Mouse (Mus musculus): ENCODE measurements around the gene Cd200r1. TPM values are rescaled to one million over a fixed set of nuclear protein-coding genes. Genes with fewer than 3 reads are reported as not detected.
"Not testable (repeated sequence)": the region's sequence is repeated elsewhere in the genome, so short reads cannot be mapped to it uniquely, and the experiment has no call there.

Cd200r1 gene
- total and polyA plus RNA-seq, 3 experiments: 0.23 to 0.42 (median 0.32) TPM

DNA sequence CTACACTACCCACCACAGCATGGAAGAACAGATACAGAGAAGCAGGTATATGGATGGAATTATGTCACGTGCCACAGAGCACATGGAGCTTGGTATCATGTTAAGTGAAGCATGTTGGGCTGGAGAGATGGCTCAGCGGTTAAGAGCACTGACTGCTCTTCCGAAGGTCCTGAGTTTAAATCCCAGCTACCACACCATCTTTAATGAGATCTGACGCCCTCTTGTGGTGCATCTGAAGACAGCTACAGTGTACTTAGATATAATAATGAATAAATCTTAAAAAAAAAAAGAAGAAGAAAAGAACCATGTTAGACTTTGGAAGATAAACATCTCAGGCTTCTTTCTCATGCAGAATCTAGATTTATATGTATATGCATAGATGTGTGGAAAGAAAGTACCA, 15.2 kb downstream of the Cd200r1 start:
- no peaks in the 10 kb centered on the region for H3K27me3 ChIP-seq (ENCODE audit: control insufficient read depth, insufficient read depth, low read length)
- H3K79me2 ChIP-seq (replicated peaks; ENCODE audit: control insufficient read depth, insufficient read depth, low read length): no peaks in the 10 kb centered on the region
- no peak overlapping the region for H3K27ac ChIP-seq
- H3K36me3 ChIP-seq (ENCODE audit: control insufficient read depth, insufficient read depth, low read length): no peaks in the 10 kb centered on the region
- WGBS: 69% methylated on average over 4 of the region's 4 CpGs
- no peak overlapping the region for H3K9ac ChIP-seq (ENCODE audit: low read depth, low read length)
- TF ChIP-seq CTCF (IDR thresholded peaks at IDR 0.05) (peak; percentile 13; the same call in 1 of the 2 replicates), POLR2A (IDR thresholded peaks at IDR 0.05; ENCODE audit: insufficient read depth, low read depth, low read length) (no peak), EP300 (IDR thresholded peaks at IDR 0.05; ENCODE audit: insufficient read depth, low read depth, low read length) (no peak)
- H3K4me1 ChIP-seq (ENCODE audit: control insufficient read depth, insufficient read depth, low read length): no peaks in the 10 kb centered on the region
- intact Hi-C loops (cut with DNase I): no loop called here
- DNase-seq: no peak
- no peak overlapping the region for H3K4me3 ChIP-seq

DNA sequence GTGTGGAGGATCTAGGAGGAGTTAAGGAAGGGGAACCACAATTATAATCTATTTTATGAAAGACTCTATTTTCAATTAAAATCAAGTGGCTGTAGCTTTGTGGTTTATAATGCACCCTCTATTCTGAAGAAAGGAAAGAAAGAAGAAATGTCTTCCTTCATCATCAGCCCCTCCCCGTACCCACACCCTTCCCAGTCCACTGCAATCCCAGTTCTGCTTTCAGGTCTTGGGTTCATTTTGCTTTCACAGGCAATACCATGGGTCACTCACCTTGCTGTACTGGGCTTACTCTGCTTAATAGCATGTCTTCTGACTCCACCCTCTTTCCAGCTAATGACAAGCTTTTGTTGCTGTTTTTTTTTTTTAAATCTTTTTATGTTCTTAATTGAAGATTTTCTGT, 21.4 kb downstream of the Cd200r1 start:
- H3K27me3 ChIP-seq (ENCODE audit: control insufficient read depth, insufficient read depth, low read length): no peaks in the 10 kb centered on the region
- H3K4me1 ChIP-seq (ENCODE audit: control insufficient read depth, insufficient read depth, low read length): no peaks in the 10 kb centered on the region
- H3K79me2 ChIP-seq (replicated peaks; ENCODE audit: control insufficient read depth, insufficient read depth, low read length): no peaks in the 10 kb centered on the region
- 82% methylated on average over 1 of the region's 1 CpGs for WGBS
- DNase-seq: no peak
- no peak overlapping the region for H3K27ac ChIP-seq
- no peak for TF ChIP-seq EP300 (IDR thresholded peaks at IDR 0.05; ENCODE audit: insufficient read depth, low read depth, low read length)
- intact Hi-C loops (cut with DNase I): no loop called here
- H3K4me3 ChIP-seq: no peak overlapping the region
- H3K9ac ChIP-seq (ENCODE audit: low read depth, low read length): no peak overlapping the region
- H3K36me3 ChIP-seq (ENCODE audit: control insufficient read depth, insufficient read depth, low read length): no peaks in the 10 kb centered on the region

DNA sequence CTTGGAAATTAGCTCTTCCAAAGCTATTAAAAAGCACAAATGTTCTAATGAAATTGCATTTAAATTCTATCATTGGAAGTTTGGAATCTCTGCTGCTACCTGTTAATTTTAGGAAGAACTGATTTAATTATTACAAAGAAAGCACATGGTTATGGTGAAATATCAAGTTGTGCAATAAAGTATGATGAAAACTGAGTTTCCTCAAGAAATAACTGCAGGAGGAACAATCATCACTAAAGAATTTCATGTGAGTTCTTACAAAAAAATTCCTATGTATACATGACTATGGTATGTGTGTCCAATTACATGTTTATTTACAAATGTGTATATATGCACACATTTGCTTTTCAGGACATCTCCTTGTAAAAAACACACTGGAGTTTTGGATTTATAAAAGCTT, 28.9 kb downstream of the Cd200r1 start:
- Histone ChIP-seq H3K27me3 (ENCODE audit: control insufficient read depth, insufficient read depth, low read length) (no peaks in the 10 kb centered on the region), H3K9ac (ENCODE audit: low read depth, low read length) (no peak overlapping the region), H3K36me3 (ENCODE audit: control insufficient read depth, insufficient read depth, low read length) (no peaks in the 10 kb centered on the region), H3K4me1 (ENCODE audit: control insufficient read depth, insufficient read depth, low read length) (no peaks in the 10 kb centered on the region), H3K27ac (no peak overlapping the region), H3K79me2 (replicated peaks; ENCODE audit: control insufficient read depth, insufficient read depth, low read length) (no peaks in the 10 kb centered on the region), H3K4me3 (no peak overlapping the region)
- intact Hi-C loops (cut with DNase I): no loop called here
- DNase-seq: no peak
- no peak for TF ChIP-seq CTCF (IDR thresholded peaks at IDR 0.05)
- no peak for TF ChIP-seq EP300 (IDR thresholded peaks at IDR 0.05; ENCODE audit: insufficient read depth, low read depth, low read length)
- no peak for TF ChIP-seq POLR2A (IDR thresholded peaks at IDR 0.05; ENCODE audit: insufficient read depth, low read depth, low read length)

DNA sequence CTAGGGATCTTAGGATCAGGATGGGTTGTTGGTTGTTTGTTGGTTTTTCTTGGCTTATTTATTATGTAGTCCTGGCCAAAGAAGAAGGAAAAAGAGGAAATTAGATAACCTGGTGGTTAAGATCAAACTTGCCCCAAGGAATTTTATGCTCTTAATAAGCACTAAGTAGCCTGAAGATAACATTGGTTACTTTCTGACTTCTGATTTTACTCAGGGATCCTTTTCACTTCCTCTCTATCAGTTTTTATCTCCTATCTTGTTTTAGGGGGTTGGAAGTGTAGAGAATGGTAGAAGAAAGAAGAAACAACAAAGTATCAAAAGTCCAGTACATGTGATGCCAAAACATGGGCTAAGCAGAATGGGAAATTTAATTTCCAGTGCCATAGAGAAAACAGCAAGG, 40.4 kb downstream of the Cd200r1 start:
- no peak overlapping the region for H3K27ac ChIP-seq
- H3K4me3 ChIP-seq: no peak overlapping the region
- H3K4me1 ChIP-seq (ENCODE audit: control insufficient read depth, insufficient read depth, low read length): no peaks in the 10 kb centered on the region
- H3K79me2 ChIP-seq (replicated peaks; ENCODE audit: control insufficient read depth, insufficient read depth, low read length): no peaks in the 10 kb centered on the region
- TF ChIP-seq POLR2A (IDR thresholded peaks at IDR 0.05; ENCODE audit: insufficient read depth, low read depth, low read length): no peak
- TF ChIP-seq CTCF (IDR thresholded peaks at IDR 0.05): no peak
- H3K36me3 ChIP-seq (ENCODE audit: control insufficient read depth, insufficient read depth, low read length): no peaks in the 10 kb centered on the region
- H3K27me3 ChIP-seq (ENCODE audit: control insufficient read depth, insufficient read depth, low read length): no peaks in the 10 kb centered on the region
- intact Hi-C loops (cut with DNase I): no loop called here
- no peak for DNase-seq
- H3K9ac ChIP-seq (ENCODE audit: low read depth, low read length): no peak overlapping the region

DNA sequence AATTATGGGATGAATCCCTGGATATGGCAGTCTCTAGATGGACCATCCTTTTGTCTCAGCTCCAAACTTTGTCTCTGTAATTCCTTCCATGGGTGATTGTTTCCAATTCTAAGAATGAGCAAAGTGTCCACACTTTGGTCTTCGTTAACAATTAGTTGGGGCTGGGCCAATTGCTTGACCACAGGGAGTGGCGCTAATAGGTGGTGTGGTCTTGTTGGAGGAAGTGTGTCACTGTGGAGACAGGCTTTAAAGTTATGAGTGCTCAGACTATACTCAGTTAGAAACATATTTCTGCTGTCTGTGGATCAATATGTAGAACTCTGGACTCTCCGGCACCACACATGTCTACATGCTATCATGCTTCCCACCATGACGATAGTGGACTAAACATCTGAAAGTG, 44.7 kb downstream of the Cd200r1 start:
- H3K4me3 ChIP-seq; H3K79me2 ChIP-seq (replicated peaks; ENCODE audit: control insufficient read depth, insufficient read depth, low read length); H3K27me3 ChIP-seq (ENCODE audit: control insufficient read depth, insufficient read depth, low read length); DNase-seq; H3K4me1 ChIP-seq (ENCODE audit: control insufficient read depth, insufficient read depth, low read length); H3K27ac ChIP-seq; H3K9ac ChIP-seq (ENCODE audit: low read depth, low read length); H3K36me3 ChIP-seq (ENCODE audit: control insufficient read depth, insufficient read depth, low read length); intact Hi-C loops (cut with DNase I): not testable (repeated sequence)
- 91% methylated on average over 4 of the region's 4 CpGs for WGBS

DNA sequence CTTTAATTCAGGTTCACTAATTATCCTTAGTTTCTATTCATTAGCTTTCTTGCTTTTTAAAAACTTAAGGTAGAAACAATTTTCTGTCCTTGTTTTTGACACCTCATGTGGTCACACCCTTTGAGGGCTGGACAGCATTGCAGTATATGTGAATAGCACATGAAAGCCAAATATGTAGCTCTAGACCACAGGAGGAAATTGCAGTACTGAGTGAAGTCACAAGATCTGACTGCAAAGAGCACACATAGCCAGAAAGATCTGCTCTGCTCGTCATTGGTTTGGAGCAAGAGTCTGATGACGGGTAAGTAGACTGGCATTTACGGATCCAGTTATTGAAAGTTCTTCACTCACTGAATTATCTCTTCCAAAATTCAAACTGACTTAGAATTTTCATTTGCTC, 46.0 kb downstream of the Cd200r1 start, which contains the start of gene Cd200r4:
Cd200r4 (plus strand) TSS at position 190 of the 400 bp plus-strand sequence.
- no peaks in the 10 kb centered on the region for H3K36me3 ChIP-seq (ENCODE audit: control insufficient read depth, insufficient read depth, low read length)
- H3K4me3 ChIP-seq: no peak within 1 kb of the TSS
- H3K9ac ChIP-seq (ENCODE audit: low read depth, low read length): no peak within 1 kb of the TSS
- no peaks in the 10 kb centered on the region for H3K4me1 ChIP-seq (ENCODE audit: control insufficient read depth, insufficient read depth, low read length)
- H3K79me2 ChIP-seq (replicated peaks; ENCODE audit: control insufficient read depth, insufficient read depth, low read length): no peaks in the 10 kb centered on the region
- H3K27ac ChIP-seq: no peak within 1 kb of the TSS
- no peak for DNase-seq
- WGBS: 82% methylated on average over 3 of the region's 3 CpGs
- intact Hi-C loops (cut with DNase I): no loop called here
- TF ChIP-seq CTCF (IDR thresholded peaks at IDR 0.05): no peak
- TF ChIP-seq EP300 (IDR thresholded peaks at IDR 0.05; ENCODE audit: insufficient read depth, low read depth, low read length): no peak
- TF ChIP-seq POLR2A (IDR thresholded peaks at IDR 0.05; ENCODE audit: insufficient read depth, low read depth, low read length): no peak
- no peaks in the 10 kb centered on the region for H3K27me3 ChIP-seq (ENCODE audit: control insufficient read depth, insufficient read depth, low read length)

All from heart, adult 2 months (tissue).